Mouse (Mus musculus) forebrain, embryonic 14.5 days (tissue): Measurements from ENCODE around the gene Rab3d. TPM values are rescaled to one million over a fixed set of nuclear protein-coding genes. Genes with fewer than 3 reads are reported as not detected.

Source experiments
- ATAC-seq: fragments of 200-750 bp; cut with Nextera tagmentation; 2 replicates; pipeline ENCODE4 v1.8.0; 2017; ENCODE audit warnings: mild to moderate bottlenecking, moderate library complexity
- DNase-seq: peaks from one replicate; pipeline ENCODE4 v3.0.0-alpha.2; 2015; ENCODE audit warnings: low spot score
- H3K27ac ChIP-seq: fragments of 300-500 bp; sonication (generic); 2 replicates; pipeline ENCODE4 v1.5.1; 2014; ENCODE audit warnings: low read depth, mild to moderate bottlenecking, control low read depth, low read length, moderate library complexity
- H3K27me3 ChIP-seq: fragments of 300-500 bp; sonication (generic); replicated peaks from 2 replicates; pipeline ENCODE4 v1.6.1; 2014; ENCODE audit warnings: low read length, control low read depth, mixed read lengths; ENCODE audit not compliant: control insufficient read depth, insufficient read depth
- H3K36me3 ChIP-seq: fragments of 300-500 bp; sonication (generic); 2 replicates; pipeline ENCODE4 v1.6.1; 2014; ENCODE audit warnings: low read length, control low read depth; ENCODE audit not compliant: control insufficient read depth, insufficient read depth
- H3K4me1 ChIP-seq: fragments of 300-500 bp; sonication (generic); 2 replicates; pipeline ENCODE4 v1.6.1; 2014; ENCODE audit warnings: antibody characterized with exemption, low read length, control low read depth; ENCODE audit not compliant: control insufficient read depth, insufficient read depth
- H3K4me2 ChIP-seq: fragments of 300-500 bp; sonication (generic); 2 replicates; pipeline ENCODE4 v1.6.1; 2014; ENCODE audit warnings: mild to moderate bottlenecking, control low read depth, low read length
- H3K4me3 ChIP-seq: fragments of 300-500 bp; sonication (generic); 2 replicates; pipeline ENCODE4 v1.5.1; 2014; ENCODE audit warnings: low read depth, low read length, control low read depth
- H3K9ac ChIP-seq: fragments of 300-500 bp; sonication (generic); 2 replicates; pipeline ENCODE4 v1.6.1; 2014; ENCODE audit warnings: mild to moderate bottlenecking, low read length, control low read depth, moderate library complexity
- H3K9me3 ChIP-seq: fragments of 300-500 bp; sonication (generic); replicated peaks from 2 replicates; pipeline ENCODE4 v1.6.1; 2016; ENCODE audit warnings: low read length, control low read depth, mixed read lengths; ENCODE audit not compliant: control insufficient read depth
- WGBS: fragments of 180-500 bp; shearing (Covaris S2); extraction: QIAGEN DNeasy Blood & Tissue Kit; methylation state at CpG from one replicate; pipeline ENCODE4 v1.1.7; 2014; 5-methylcytosine and 5-hydroxymethylcytosine counted together
- polyA plus RNA-seq: library from polyadenylated mRNA; unstranded; fragments of >200 nt; fragmentation: Nextera tagmentation; extraction: Ambion mirVana; gene quantifications from 2 replicates; pipeline ENCODE4 v1.2.1, GENCODE M21; 2014

The Rab3d gene
- polyA plus RNA-seq, 1 experiment from 2014 or later = 24.6 TPM

DNA sequence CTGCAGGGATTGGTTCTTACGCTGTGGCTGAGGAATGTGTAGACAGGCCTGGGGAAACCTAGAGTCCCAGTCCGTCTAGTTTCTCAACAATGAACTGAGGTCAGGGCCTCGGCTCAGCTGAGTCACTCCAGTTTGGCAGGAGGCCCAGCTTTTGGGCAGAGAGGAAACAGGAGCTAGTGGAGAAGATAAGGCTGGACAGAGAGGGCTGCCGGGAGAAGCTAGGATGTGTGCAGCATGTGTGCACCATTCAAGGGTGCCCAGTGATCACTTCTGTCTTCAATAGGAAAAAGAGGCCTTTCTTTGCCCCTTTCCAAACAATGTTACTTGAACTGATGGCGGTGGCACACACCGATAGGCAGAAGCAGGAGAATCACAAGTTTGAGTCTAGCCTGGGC, 6.1 kb upstream of the Rab3d start:
- no peak for ATAC-seq
- 77% methylated on average over 6 of the region's 6 CpGs for WGBS

DNA sequence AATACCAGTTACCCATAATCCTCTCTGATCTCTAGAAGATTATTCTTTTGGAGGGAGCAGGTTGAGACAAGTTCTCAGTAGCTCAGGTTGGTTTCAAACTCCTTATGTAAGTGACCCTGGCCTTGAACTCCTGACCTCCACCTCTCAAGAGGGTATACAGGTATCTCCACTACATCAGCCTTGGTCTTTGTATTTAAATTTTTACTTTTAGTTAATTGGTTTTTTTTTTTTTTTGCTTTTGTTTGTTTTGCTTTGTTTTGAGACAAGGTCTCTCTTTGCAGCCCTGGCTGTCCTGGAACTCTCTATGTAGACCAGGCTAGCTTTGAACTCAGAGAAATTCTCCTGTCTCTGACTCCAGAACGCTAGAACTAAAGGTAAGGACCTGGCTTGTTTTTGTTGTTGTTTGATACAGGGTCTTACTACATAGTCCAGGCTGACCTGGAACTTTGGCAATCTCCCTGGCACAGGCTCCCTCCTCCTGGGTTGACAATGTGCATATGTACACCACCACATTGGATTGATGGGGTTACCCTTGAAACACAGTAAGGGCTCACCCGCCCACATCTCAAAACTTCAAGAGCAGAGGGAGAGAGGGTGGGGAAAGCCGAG, 5.6 kb upstream of the Rab3d start:
- no peak overlapping the region for H3K4me3 ChIP-seq
- WGBS = 90% methylated on average over 3 of the region's 3 CpGs
- H3K9ac ChIP-seq = no peak overlapping the region
- H3K4me2 ChIP-seq = no peak overlapping the region
- no peaks in the 10 kb centered on the region for H3K9me3 ChIP-seq
- ATAC-seq = no peak
- no peak overlapping the region for H3K27ac ChIP-seq
- H3K27me3 ChIP-seq = no peaks in the 10 kb centered on the region
- H3K4me1 ChIP-seq = peaks cover 7% of the 10 kb centered on the region; the same call in 1 of the 2 replicates
- no peaks in the 10 kb centered on the region for H3K36me3 ChIP-seq
- DNase-seq = no peak

More for the DNA sequence above, 6.1 kb upstream of the Rab3d start:
- peaks cover 7% of the 10 kb centered on the region; the same call in 1 of the 2 replicates for H3K4me1 ChIP-seq
- no peaks in the 10 kb centered on the region for H3K9me3 ChIP-seq
- no peak overlapping the region for H3K4me3 ChIP-seq
- H3K27me3 ChIP-seq = no peaks in the 10 kb centered on the region
- H3K27ac ChIP-seq = no peak overlapping the region
- H3K4me2 ChIP-seq = no peak overlapping the region
- no peak overlapping the region for H3K9ac ChIP-seq
- H3K36me3 ChIP-seq = no peaks in the 10 kb centered on the region
- no peak for DNase-seq

DNA sequence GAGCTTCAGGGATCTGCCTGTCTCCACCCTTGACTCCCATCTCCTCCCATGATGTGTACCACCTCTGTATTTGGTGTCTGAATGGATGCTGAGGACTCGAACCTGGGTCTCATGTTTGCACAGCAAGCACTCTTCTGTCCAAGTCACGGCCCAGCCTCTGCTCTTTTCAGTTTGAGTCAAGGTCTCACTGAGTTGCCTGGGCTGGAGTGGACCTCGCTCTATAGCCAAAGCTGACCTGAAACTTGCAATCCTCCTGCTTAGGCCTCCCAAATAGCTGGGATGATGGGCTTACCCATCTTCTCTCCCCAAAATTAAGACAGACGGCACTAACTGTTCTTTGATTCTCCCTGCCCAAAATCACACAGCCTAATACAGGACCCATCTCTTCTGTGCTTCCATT, 5.0 kb upstream of the Rab3d start:
- Histone ChIP-seq H3K4me1 (peaks cover 7% of the 10 kb centered on the region; the same call in 1 of the 2 replicates), H3K9me3 (no peaks in the 10 kb centered on the region), H3K27ac (no peak overlapping the region), H3K4me2 (no peak overlapping the region), H3K36me3 (no peaks in the 10 kb centered on the region), H3K27me3 (no peaks in the 10 kb centered on the region), H3K4me3 (no peak overlapping the region), H3K9ac (no peak overlapping the region)
- no peak for ATAC-seq
- no peak for DNase-seq
- WGBS = 92% methylated on average over 4 of the region's 4 CpGs

DNA sequence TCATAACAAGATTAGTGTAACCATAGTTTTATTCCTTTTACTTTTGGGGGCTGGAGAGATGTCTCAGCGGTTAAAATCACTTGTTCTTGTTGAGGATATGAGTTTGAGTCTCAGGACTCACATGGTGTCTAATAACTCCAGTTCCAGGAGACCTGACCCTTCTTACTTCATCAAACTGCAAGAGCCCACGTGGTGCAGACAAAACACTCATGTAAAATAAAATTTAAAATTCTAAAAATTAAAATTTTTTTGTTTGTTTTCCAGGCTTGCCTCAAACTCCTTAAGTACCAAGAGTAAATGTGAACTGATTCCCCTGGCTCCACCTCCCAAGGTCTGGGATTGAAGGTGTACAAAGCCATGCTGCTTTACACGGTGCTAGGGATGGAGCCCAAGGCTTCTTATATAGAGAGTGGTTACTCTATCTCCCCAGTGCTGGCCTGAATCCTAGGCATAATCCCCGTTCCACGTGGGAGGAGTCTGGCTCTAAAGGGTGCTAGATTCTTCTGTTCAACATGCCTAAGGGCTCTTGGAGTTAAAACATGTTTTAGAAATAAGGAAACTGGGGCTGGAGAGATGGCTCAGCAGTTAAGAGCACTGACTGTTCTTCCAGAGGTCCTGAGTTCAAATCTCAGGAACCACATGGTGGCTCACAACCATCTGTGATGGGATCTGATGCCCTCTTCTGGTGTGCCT, 846 bp upstream of the Rab3d start:
- H3K4me1 ChIP-seq = no peaks in the 10 kb centered on the region
- WGBS = 25% methylated on average over 5 of the region's 5 CpGs
- DNase-seq (no peak), ATAC-seq (no peak)
- no peak overlapping the region for H3K27ac ChIP-seq
- no peaks in the 10 kb centered on the region for H3K27me3 ChIP-seq
- 0 out of 2 replicates have a peak, but pooled peaks cover 6% of the 10 kb centered on the region for H3K36me3 ChIP-seq
- no peaks in the 10 kb centered on the region for H3K9me3 ChIP-seq
- no peak overlapping the region for H3K9ac ChIP-seq
- no peak overlapping the region for H3K4me3 ChIP-seq
- peak overlapping the region; percentile 81 for H3K4me2 ChIP-seq

DNA sequence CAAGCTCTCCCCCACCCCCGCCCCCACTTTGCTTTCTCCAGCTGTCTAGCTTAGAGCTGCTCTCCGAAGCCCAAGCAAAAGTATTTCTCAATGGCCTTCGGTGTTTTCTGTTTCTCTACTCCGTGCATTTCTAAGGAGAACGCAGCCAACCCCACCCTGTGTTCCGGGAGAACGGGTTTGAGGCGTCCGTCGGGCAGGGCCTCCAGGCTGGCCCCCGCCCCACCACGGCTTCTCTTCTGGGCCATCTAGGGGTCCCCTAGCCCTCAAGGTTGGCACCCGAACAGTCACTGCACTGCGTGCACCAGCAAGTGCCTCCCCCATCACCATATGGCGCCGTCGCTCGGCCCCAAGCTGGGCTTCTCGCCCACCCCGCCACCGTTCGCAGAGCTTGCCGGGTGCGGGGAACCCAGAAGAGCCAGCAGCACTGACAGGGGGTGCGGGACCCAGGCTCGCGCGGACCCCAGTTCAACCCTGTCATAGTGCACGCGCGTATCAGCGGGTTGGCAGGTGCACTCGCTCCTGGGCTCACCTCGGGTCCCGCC, 428 bp downstream of the Rab3d start:
- Histone ChIP-seq H3K27ac (peak overlapping the region; percentile 86), H3K9me3 (no peaks in the 10 kb centered on the region), H3K4me2 (peak overlapping the region; percentile 81), H3K27me3 (no peaks in the 10 kb centered on the region), H3K9ac (peak overlapping the region; percentile 76), H3K4me3 (peak overlapping the region; percentile 60), H3K4me1 (no peaks in the 10 kb centered on the region), H3K36me3 (0 out of 2 replicates have a peak, but pooled peaks cover 8% of the 10 kb centered on the region)
- DNase-seq (peak; percentile 73), ATAC-seq (peak; percentile 84)
- 3% methylated on average over 34 of the region's 35 CpGs for WGBS

DNA sequence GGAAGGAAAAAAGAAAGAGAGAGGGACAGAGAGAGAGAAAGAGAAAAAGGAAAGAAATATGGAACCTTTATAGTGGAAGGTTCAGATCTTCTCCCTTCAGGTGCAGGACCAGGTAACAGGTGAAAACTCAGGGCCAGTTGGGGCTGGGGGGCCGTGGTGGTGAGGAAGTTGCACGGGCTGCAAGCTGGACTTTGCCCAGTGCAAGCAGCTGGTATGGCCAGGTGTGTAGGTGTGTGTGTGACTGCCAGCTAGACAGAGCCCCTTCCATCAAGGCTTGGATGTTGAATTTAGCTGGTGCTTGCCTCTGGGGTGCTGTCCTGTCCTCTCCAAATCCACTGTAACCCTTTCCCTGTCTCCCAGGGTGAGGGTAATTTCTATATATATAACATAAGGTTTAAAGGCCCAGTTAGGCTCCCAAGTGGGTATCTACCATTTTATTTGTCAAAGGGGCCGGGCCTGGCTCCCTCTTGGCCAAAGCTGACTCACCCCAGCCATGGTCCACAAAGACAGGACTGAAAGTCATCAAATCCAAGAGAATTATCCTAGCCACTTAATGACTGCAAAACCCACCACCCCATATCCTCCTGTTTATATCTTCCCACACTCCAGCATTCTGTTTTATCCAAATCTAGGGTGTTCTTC, 1.0 kb downstream of the Rab3d start:
- 72% methylated on average over 3 of the region's 3 CpGs for WGBS
- H3K4me2 ChIP-seq = peak overlapping the region; percentile 81
- H3K9ac ChIP-seq = peak overlapping the region; percentile 76; the same call in 1 of the 2 replicates
- DNase-seq (no peak), ATAC-seq (no peak)
- H3K27me3 ChIP-seq = no peaks in the 10 kb centered on the region
- H3K4me3 ChIP-seq = peak overlapping the region; percentile 60
- H3K27ac ChIP-seq = peak overlapping the region; percentile 86; the same call in 1 of the 2 replicates
- H3K36me3 ChIP-seq = 0 out of 2 replicates have a peak, but pooled peaks cover 8% of the 10 kb centered on the region
- no peaks in the 10 kb centered on the region for H3K9me3 ChIP-seq
- no peaks in the 10 kb centered on the region for H3K4me1 ChIP-seq

DNA sequence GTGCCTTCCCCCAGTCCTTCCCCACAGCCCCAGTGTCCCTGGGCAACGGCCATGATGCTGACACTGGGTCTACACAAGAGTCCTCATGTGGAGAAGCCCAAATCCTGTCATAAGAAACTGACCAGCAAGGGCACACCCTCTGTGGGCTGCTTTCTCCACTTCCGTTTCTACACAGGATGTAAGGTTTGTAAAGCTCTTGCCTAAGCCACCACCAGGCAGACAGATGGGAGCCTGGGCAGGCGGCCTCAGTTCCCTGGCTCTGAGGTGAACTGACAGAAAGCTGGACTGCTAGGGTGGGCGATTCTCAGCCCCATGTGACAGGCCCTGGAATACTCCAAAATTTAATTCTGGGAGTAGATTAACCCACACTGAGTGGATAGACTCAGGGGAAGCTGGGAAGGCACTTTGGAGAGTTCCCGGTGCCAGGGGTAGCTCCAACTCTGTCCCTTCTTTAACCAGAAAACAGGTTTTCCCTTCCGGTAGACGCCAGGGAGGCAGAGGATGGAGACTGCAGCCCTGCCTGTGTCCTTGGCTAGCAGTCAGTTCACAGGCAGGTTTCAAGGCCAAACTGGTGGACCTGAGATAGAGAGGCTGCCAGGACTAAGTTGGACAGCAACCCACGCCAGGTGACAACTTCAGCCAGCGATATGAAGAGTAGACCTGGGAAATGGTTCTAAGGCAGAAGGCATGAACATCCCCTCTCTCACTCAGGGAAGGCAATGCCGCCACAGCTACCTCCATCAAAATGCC, 8.3 kb downstream of the Rab3d start:
- Histone ChIP-seq H3K27ac (no peak overlapping the region), H3K27me3 (no peaks in the 10 kb centered on the region), H3K9ac (no peak overlapping the region), H3K9me3 (no peaks in the 10 kb centered on the region), H3K4me1 (no peaks in the 10 kb centered on the region), H3K4me2 (no peak overlapping the region), H3K36me3 (0 out of 2 replicates have a peak, but pooled peaks cover 8% of the 10 kb centered on the region), H3K4me3 (no peak overlapping the region)
- DNase-seq (no peak), ATAC-seq (no peak)
- 78% methylated on average over 10 of the region's 10 CpGs for WGBS

DNA sequence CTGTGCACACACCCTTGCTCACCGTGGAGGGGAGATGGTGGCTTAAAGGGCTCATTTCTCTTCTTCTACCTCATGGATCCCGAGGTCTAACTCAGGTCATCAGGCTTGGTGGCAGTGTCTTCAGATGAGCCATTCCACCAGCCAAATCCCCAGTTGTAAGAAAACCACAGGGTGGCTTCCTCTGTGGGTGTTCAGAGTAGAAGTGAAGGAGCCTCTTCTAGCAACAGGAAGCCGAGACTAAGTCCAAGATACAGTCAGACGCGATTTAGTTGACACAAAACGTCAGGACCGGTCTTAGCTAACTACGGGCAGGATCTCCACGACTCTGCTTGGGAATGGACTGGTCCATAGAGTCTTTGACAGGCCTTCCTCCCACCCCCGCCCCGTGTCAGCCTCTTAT, 9.8 kb downstream of the Rab3d start:
- ATAC-seq (no peak), DNase-seq (no peak)
- WGBS = 82% methylated on average over 11 of the region's 11 CpGs
- Histone ChIP-seq H3K27ac (no peak overlapping the region), H3K4me3 (no peak overlapping the region), H3K4me1 (no peaks in the 10 kb centered on the region), H3K4me2 (no peak overlapping the region), H3K36me3 (0 out of 2 replicates have a peak, but pooled peaks cover 2% of the 10 kb centered on the region), H3K9ac (no peak overlapping the region), H3K9me3 (no peaks in the 10 kb centered on the region), H3K27me3 (no peaks in the 10 kb centered on the region)
